Mouse (Mus musculus) MEL (cell line): Measurements from ENCODE around the gene Hpcal1.

ENCODE experiments used
- BHLHE40 ChIP-seq: IDR thresholded peaks from 2 replicates; pipeline ENCODE4 v1.6.1; 2012; ENCODE audit warnings: low read depth, mild to moderate bottlenecking, inconsistent platforms, low read length, improper control_type of control experiment, borderline replicate concordance
- CHD1 ChIP-seq: IDR thresholded peaks from 2 replicates; pipeline ENCODE4 v1.6.1; 2012; ENCODE audit warnings: low read depth, mild to moderate bottlenecking, inconsistent platforms, low read length, improper control_type of control experiment
- CHD2 ChIP-seq: IDR thresholded peaks from 2 replicates; pipeline ENCODE4 v1.6.1; 2011; ENCODE audit warnings: low read length, improper control_type of control experiment
- EP300 ChIP-seq, 2 experiments: IDR thresholded peaks; 2 replicates each; pipeline ENCODE4 v1.6.1; 2011; ENCODE audit warnings: improper control_type of control experiment in 2 of 2, low read length in 2 of 2, low read depth in 1 of 2, mild to moderate bottlenecking in 1 of 2
- NRF1 ChIP-seq: IDR thresholded peaks from 2 replicates; pipeline ENCODE4 v1.6.1; 2014; ENCODE audit warnings: low read depth, mild to moderate bottlenecking, inconsistent platforms, low read length, improper control_type of control experiment, moderate library complexity; ENCODE audit not compliant: poor library complexity, insufficient read depth, severe bottlenecking
- POLR2A ChIP-seq, 2 experiments: IDR thresholded peaks; 2 replicates each; pipeline ENCODE4 v1.6.1; 2011 to 2012; ENCODE audit warnings: low read length in 2 of 2, mild to moderate bottlenecking in 2 of 2, control low read depth in 1 of 2, improper control_type of control experiment in 1 of 2, low read depth in 1 of 2, moderate library complexity in 1 of 2; ENCODE audit not compliant: control insufficient read depth in 1 of 2, insufficient read depth in 1 of 2, poor library complexity in 1 of 2
- POLR2AphosphoS5 ChIP-seq: IDR thresholded peaks from 2 replicates; pipeline ENCODE4 v1.6.1; 2012; ENCODE audit warnings: low read depth, borderline replicate concordance, mild to moderate bottlenecking, inconsistent platforms, low read length, moderate library complexity, mixed read lengths
- TCF12 ChIP-seq: IDR thresholded peaks from 2 replicates; pipeline ENCODE4 v1.6.1; 2014; ENCODE audit warnings: low read depth, mild to moderate bottlenecking, inconsistent platforms, low read length, improper control_type of control experiment, moderate library complexity
- USF1 ChIP-seq: IDR thresholded peaks from 2 replicates; pipeline ENCODE4 v1.6.1; 2014; ENCODE audit warnings: low read depth, mild to moderate bottlenecking, inconsistent platforms, low read length, improper control_type of control experiment, moderate library complexity
- USF2 ChIP-seq, 2 experiments: IDR thresholded peaks; 2 replicates each; pipeline ENCODE4 v1.6.1; 2011 to 2012; ENCODE audit warnings: improper control_type of control experiment in 2 of 2, low read length in 2 of 2, borderline replicate concordance in 1 of 2, inconsistent platforms in 1 of 2, low read depth in 1 of 2, mild to moderate bottlenecking in 1 of 2; ENCODE audit not compliant: insufficient read depth in 1 of 2

DNA sequence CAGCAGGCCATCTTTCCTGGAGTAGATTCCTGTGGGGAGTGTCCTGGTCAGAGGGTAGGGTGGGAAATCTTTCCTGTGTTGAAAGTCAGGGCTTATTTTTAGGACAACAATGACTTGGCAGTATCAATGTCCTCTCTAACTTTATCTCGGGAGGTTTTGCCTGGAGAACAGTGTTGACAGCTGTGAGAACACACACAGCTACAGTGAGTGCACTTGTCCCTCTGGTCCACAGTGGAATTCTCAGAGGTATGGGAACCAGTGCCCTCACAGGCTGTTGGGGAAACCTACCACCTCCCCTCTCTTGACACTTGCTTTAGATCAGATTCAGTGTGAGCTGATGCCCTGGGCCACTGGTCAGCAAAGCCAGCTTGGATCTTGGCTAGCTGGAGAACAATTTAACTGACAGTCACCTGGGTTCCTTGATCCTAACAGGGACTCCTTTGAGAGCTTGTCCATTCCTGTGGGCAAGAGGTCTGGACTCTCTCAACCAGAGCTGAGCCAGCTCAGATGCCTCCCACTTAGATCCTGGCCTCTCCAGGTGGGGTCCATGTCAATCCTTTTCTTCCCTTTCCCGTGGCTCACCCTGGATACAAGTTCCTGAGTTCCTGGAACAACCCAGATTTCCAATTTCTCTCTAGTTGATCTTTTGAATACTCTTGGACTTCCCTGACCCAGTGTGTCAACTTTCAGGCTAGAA, 79.0 kb downstream of the Hpcal1 start:
- no peak for TF ChIP-seq EP300 (IDR thresholded peaks at IDR 0.05; ENCODE audit: low read depth in 1 of 2, low read length in 2 of 2)
- no peak for TF ChIP-seq USF2 (IDR thresholded peaks at IDR 0.05; ENCODE audit: borderline replicate concordance in 1 of 2, insufficient read depth in 1 of 2, low read depth in 1 of 2, low read length in 2 of 2)
- no peak for TF ChIP-seq CHD1
- no peak for TF ChIP-seq TCF12
- TF ChIP-seq BHLHE40 = no peak
- no peak for TF ChIP-seq USF1
- no peak for TF ChIP-seq POLR2A (IDR thresholded peaks at IDR 0.05; ENCODE audit: control insufficient read depth in 1 of 2, insufficient read depth in 1 of 2, low read depth in 1 of 2, low read length in 2 of 2, poor library complexity in 1 of 2)
- TF ChIP-seq CHD2 = no peak
- TF ChIP-seq NRF1 = no peak
- TF ChIP-seq POLR2AphosphoS5 = no peak
